Mouse (Mus musculus) heart, embryonic 12.5 days (tissue): ENCODE measurements around the gene Eif5a. TPM values are rescaled to one million over a fixed set of nuclear protein-coding genes. Genes with fewer than 3 reads are reported as not detected.
"Not testable (repeated sequence)": the region's sequence is repeated elsewhere in the genome, so short reads cannot be mapped to it uniquely, and the experiment has no call there.

Source experiments
- ATAC-seq: fragments of 200-750 bp; cut with Nextera tagmentation; 2 replicates; pipeline ENCODE4 v1.8.0; 2017; ENCODE audit warnings: moderate TSS enrichment, moderate library complexity; ENCODE audit not compliant: insufficient number of reproducible peaks, low FRiP score
- H3K27ac ChIP-seq: fragments of 300-500 bp; sonication (generic); 2 replicates; pipeline ENCODE4 v1.5.1; 2016; ENCODE audit warnings: mild to moderate bottlenecking, moderate library complexity; ENCODE audit not compliant: poor library complexity, severe bottlenecking
- H3K27me3 ChIP-seq: fragments of 300-500 bp; sonication (generic); replicated peaks from 2 replicates; pipeline ENCODE4 v1.6.1; 2016; ENCODE audit warnings: mild to moderate bottlenecking, moderate library complexity
- H3K36me3 ChIP-seq: fragments of 300-500 bp; sonication (generic); 2 replicates; pipeline ENCODE4 v1.6.1; 2016; ENCODE audit warnings: mild to moderate bottlenecking, moderate library complexity
- H3K4me1 ChIP-seq: fragments of 300-500 bp; sonication (generic); replicated peaks from 2 replicates; pipeline ENCODE4 v1.6.1; 2016; ENCODE audit warnings: mild to moderate bottlenecking
- H3K4me2 ChIP-seq: fragments of 300-500 bp; sonication (generic); 2 replicates; pipeline ENCODE4 v1.6.1; 2016; ENCODE audit warnings: mild to moderate bottlenecking, moderate library complexity
- H3K4me3 ChIP-seq: fragments of 300-500 bp; sonication (generic); 2 replicates; pipeline ENCODE4 v1.5.1; 2016; ENCODE audit warnings: mild to moderate bottlenecking
- H3K9ac ChIP-seq: fragments of 300-500 bp; sonication (generic); 2 replicates; pipeline ENCODE4 v1.6.1; 2016; ENCODE audit warnings: mild to moderate bottlenecking, moderate library complexity
- H3K9me3 ChIP-seq: fragments of 300-500 bp; sonication (generic); replicated peaks from 2 replicates; pipeline ENCODE4 v1.6.1; 2016; ENCODE audit warnings: mild to moderate bottlenecking, moderate library complexity
- WGBS: fragments of 180-500 bp; shearing (Covaris S2); methylation state at CpG from one replicate; pipeline ENCODE4 v1.1.7; 2016; 5-methylcytosine and 5-hydroxymethylcytosine counted together
- polyA plus RNA-seq: library from polyadenylated mRNA; unstranded; fragments of >200 nt; fragmentation: Nextera tagmentation; extraction: Ambion mirVana; gene quantifications from 2 replicates; pipeline ENCODE4 v1.2.1, GENCODE M21; 2016

Gene Eif5a
- polyA plus RNA-seq, 1 experiment from 2014 or later: 1,286 TPM

GRCm38 (mm10) chr11:69933066-69933465 is 11.3 kb upstream of the Eif5a start:
- Histone ChIP-seq H3K4me1 (peaks cover 28% of the 10 kb centered on the region), H3K27me3 (peaks cover 21% of the 10 kb centered on the region), H3K9ac (no peak overlapping the region), H3K9me3 (no peaks in the 10 kb centered on the region), H3K4me3 (no peak overlapping the region), H3K4me2 (no peak overlapping the region), H3K27ac (no peak overlapping the region), H3K36me3 (no peaks in the 10 kb centered on the region)
- no peak for ATAC-seq
- 70% methylated on average over 4 of the region's 4 CpGs for WGBS

- H3K27me3 ChIP-seq: peaks cover 13% of the 10 kb centered on the region
- H3K27ac ChIP-seq: no peak overlapping the region
- no peak overlapping the region for H3K9ac ChIP-seq
- no peaks in the 10 kb centered on the region for H3K9me3 ChIP-seq
- ATAC-seq: no peak
- H3K36me3 ChIP-seq: no peaks in the 10 kb centered on the region
- 32% methylated on average over 3 of the region's 3 CpGs for WGBS
- no peak overlapping the region for H3K4me2 ChIP-seq
- H3K4me3 ChIP-seq: no peak overlapping the region
- H3K4me1 ChIP-seq: peaks cover 21% of the 10 kb centered on the region
These were observed 10.5 kb upstream of the Eif5a start for GRCm38 (mm10) chr11:69932254-69932653.

DNA sequence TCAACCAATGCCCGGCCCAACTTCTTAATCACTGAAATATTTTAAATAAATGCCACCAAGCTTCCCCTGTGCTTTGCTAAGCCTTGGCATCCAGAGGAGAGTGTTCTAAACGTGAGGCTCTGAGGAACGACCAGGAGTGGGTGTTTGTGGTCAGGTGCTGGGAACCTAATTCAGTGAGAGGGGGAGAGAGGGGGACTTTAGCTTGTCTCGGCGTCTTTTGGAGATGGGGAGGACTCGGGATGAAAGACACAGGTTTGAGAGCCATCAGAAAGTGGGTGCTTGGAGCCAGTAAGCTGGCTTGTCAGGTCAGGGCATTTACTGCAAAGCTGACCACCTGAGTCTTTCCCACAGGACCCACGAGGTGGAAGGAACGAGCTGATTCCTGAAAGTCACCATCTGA is 10.0 kb upstream of the Eif5a start:
- no peak for ATAC-seq
- 60% methylated on average over 8 of the region's 8 CpGs for WGBS
- Histone ChIP-seq H3K27ac (no peak overlapping the region), H3K9ac (no peak overlapping the region), H3K27me3 (peaks cover 8% of the 10 kb centered on the region), H3K36me3 (no peaks in the 10 kb centered on the region), H3K4me2 (no peak overlapping the region), H3K4me1 (peaks cover 16% of the 10 kb centered on the region), H3K4me3 (no peak overlapping the region), H3K9me3 (no peaks in the 10 kb centered on the region)

- H3K9ac ChIP-seq: no peak overlapping the region
These were observed 9.3 kb upstream of the Eif5a start for GRCm38 (mm10) chr11:69930967-69931537.

GRCm38 (mm10) chr11:69930176-69930575 is 8.4 kb upstream of the Eif5a start:
- ATAC-seq: not testable (repeated sequence)

More at GRCm38 (mm10) chr11:69930967-69931537, 9.3 kb upstream of the Eif5a start:
- no peak for ATAC-seq
- Histone ChIP-seq H3K27ac (no peak overlapping the region), H3K4me3 (no peak overlapping the region), H3K4me1 (peaks cover 9% of the 10 kb centered on the region), H3K9me3 (no peaks in the 10 kb centered on the region), H3K27me3 (0 out of 2 replicates have a peak, but pooled peaks cover 2% of the 10 kb centered on the region), H3K36me3 (no peaks in the 10 kb centered on the region), H3K4me2 (no peak overlapping the region)
- 58% methylated on average over 3 of the region's 3 CpGs for WGBS

GRCm38 (mm10) chr11:69929712-69930111 is 8.0 kb upstream of the Eif5a start:
- Histone ChIP-seq H3K4me1 (peaks cover 6% of the 10 kb centered on the region), H3K4me3 (no peak overlapping the region), H3K9ac (no peak overlapping the region), H3K36me3 (no peaks in the 10 kb centered on the region), H3K27me3 (no peaks in the 10 kb centered on the region), H3K27ac (no peak overlapping the region), H3K9me3 (no peaks in the 10 kb centered on the region), H3K4me2 (no peak overlapping the region)
- ATAC-seq: no peak
- WGBS: 26% methylated on average over 4 of the region's 4 CpGs

More at GRCm38 (mm10) chr11:69930176-69930575, 8.4 kb upstream of the Eif5a start:
- H3K9me3 ChIP-seq, H3K4me3 ChIP-seq, H3K27me3 ChIP-seq, H3K36me3 ChIP-seq, H3K4me1 ChIP-seq, H3K4me2 ChIP-seq, H3K9ac ChIP-seq, H3K27ac ChIP-seq: not testable (repeated sequence)
- 85% methylated on average over 8 of the region's 8 CpGs for WGBS

- Histone ChIP-seq H3K27ac (no peak overlapping the region), H3K4me2 (no peak overlapping the region), H3K9me3 (no peaks in the 10 kb centered on the region), H3K9ac (no peak overlapping the region), H3K4me3 (no peak overlapping the region), H3K36me3 (no peaks in the 10 kb centered on the region), H3K27me3 (no peaks in the 10 kb centered on the region), H3K4me1 (0 out of 2 replicates have a peak, but pooled peaks cover under 1% of the 10 kb centered on the region)
- no peak for ATAC-seq
- 92% methylated on average over 2 of the region's 2 CpGs for whole genome bisulfite sequencing
These were observed 5.7 kb upstream of the Eif5a start for GRCm38 (mm10) chr11:69927501-69927900.

DNA sequence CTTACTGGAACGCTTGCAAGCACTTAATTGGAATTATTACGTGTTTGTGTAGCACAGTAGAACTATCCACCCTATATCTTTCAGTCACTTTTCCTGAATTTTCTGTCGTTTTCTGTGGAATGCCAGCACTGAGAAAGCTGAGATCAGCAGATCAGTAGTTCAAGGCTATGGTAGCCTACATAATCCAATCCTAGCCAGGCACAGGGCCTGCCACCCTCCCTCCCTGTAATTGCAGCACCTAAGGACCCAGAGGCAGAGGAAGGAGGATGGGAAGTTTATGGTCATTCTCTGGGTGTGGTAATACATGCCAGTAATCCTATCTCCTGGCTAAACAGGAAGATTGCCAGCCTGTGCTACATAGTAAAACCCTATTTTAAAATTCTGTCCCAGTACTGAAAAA is 1.0 kb upstream of the Eif5a start:
- no peak for ATAC-seq

GRCm38 (mm10) chr11:69922012-69922756 is 426 bp upstream of the Eif5a start:
- H3K27me3 ChIP-seq: no peaks in the 10 kb centered on the region
- ATAC-seq: no peak
- H3K36me3 ChIP-seq: peaks cover 20% of the 10 kb centered on the region
- H3K4me2 ChIP-seq: peak overlapping the region; percentile 74
- peak overlapping the region; percentile 77 for H3K9ac ChIP-seq
- H3K27ac ChIP-seq: peak overlapping the region; percentile 98
- H3K9me3 ChIP-seq: no peaks in the 10 kb centered on the region
- peaks cover 22% of the 10 kb centered on the region for H3K4me1 ChIP-seq
- WGBS: 5% methylated on average over 12 of the region's 12 CpGs
- H3K4me3 ChIP-seq: peak overlapping the region; percentile 91

More for the DNA sequence above, 1.0 kb upstream of the Eif5a start:
- Histone ChIP-seq H3K9ac (no peak overlapping the region), H3K4me1 (peaks cover 22% of the 10 kb centered on the region), H3K27me3 (no peaks in the 10 kb centered on the region), H3K9me3 (no peaks in the 10 kb centered on the region), H3K36me3 (peaks cover 14% of the 10 kb centered on the region), H3K4me3 (no peak overlapping the region), H3K27ac (peak overlapping the region; percentile 98; the same call in 1 of the 2 replicates), H3K4me2 (no peak overlapping the region)
- 66% methylated on average over 3 of the region's 3 CpGs for WGBS

- Histone ChIP-seq H3K4me2 (peak overlapping the region; percentile 81), H3K27me3 (no peaks in the 10 kb centered on the region), H3K4me3 (peak overlapping the region; percentile 91), H3K27ac (peak overlapping the region; percentile 97), H3K9me3 (no peaks in the 10 kb centered on the region), H3K9ac (peak overlapping the region; percentile 99), H3K36me3 (peaks cover 38% of the 10 kb centered on the region), H3K4me1 (peaks cover 32% of the 10 kb centered on the region)
- WGBS: under 1% methylated on average over 61 of the region's 65 CpGs
- ATAC-seq: peak; percentile 16
These were observed 1.3 kb downstream of the Eif5a start for GRCm38 (mm10) chr11:69920266-69921031.

GRCm38 (mm10) chr11:69919661-69920265 is 2.0 kb downstream of the Eif5a start:
- H3K27ac ChIP-seq: peak overlapping the region; percentile 97
- H3K4me3 ChIP-seq: peak overlapping the region; percentile 91
- H3K27me3 ChIP-seq: no peaks in the 10 kb centered on the region
- ATAC-seq: peak; percentile 55
- H3K4me1 ChIP-seq: peaks cover 38% of the 10 kb centered on the region
- peak overlapping the region; percentile 99 for H3K9ac ChIP-seq
- H3K36me3 ChIP-seq: peaks cover 44% of the 10 kb centered on the region
- H3K9me3 ChIP-seq: no peaks in the 10 kb centered on the region
- 1% methylated on average over 17 of the region's 17 CpGs for WGBS
- H3K4me2 ChIP-seq: peak overlapping the region; percentile 81
